Mouse (Mus musculus): ENCODE data around the gene Rflna. TPM values are rescaled to one million over a fixed set of nuclear protein-coding genes. Genes with fewer than 3 reads are reported as not detected.

Gene Rflna
- polyA plus RNA-seq, 1 experiment, result not detected

DNA sequence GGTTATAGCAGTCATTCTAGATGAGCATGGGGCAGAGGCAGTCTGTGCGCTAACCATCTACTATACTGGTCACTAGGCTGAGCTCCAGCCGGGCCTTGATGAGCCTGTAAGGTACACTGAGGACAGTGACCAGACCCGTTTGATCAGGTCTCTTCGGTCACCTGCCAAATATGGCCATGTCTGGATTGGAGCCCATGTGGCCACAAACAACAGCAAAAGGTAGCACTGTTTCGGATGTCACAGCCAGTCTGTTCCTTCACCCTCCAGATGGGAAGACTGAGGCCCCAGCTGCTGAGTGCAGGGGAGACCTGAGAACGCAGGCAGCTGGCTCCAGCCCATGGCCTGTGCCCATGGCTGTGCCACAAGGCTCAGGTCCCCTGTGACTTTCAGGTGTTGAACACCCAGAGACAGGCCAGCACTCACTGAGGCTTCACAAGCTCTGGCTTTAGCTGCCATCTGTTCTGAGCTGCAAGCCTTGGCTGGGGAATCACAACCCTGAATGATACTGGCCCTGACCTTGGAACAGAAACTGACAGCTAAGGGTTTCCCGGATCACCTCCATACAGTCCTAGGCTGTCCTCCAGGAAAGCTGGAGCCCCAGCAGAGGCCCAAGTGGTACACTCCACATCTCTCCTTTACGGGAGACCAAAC lies 36.5 kb downstream of the Rflna start:
- Histone ChIP-seq H3K9me3 (ENCODE audit: control insufficient read depth, low read length) (no peaks in the 10 kb centered on the region), H3K36me3 (ENCODE audit: control insufficient read depth) (peaks cover 89% of the 10 kb centered on the region), H3K27me3 (ENCODE audit: control insufficient read depth) (no peaks in the 10 kb centered on the region), H3K4me3 (replicated peaks) (no peak overlapping the region), H3K4me1 (ENCODE audit: control insufficient read depth) (peaks cover 30% of the 10 kb centered on the region)
- TF ChIP-seq GATA1 (IDR thresholded peaks at IDR 0.05; ENCODE audit: low read length) (no peak), TAL1 (IDR thresholded peaks at IDR 0.05; ENCODE audit: low read length) (no peak)

DNA sequence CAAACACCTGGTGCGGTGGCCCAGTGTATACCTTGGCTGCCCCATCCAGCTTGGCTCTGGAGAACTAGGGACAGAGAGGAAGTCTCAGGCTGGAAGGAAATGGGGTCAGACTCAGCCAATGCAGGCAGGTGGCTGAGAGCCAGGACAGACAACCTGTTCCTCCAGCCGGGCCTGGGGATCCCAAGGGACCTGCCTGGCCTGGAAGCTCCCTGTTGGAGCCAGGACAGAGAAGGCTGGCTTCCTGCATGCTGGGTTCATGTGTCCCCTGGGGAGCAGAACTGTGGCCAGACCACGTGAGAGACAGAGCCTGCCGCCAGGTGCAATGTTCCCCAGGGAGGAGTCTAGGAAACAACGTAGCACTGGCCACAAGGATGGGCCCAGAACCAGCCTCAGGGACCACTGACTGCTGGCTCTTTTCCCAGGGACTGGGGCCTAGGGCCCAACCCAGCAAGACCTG lies 37.1 kb downstream of the Rflna start:
- H3K4me3 ChIP-seq (replicated peaks), result no peak overlapping the region
- H3K27me3 ChIP-seq (ENCODE audit: control insufficient read depth), result no peaks in the 10 kb centered on the region
- TF ChIP-seq GATA1 (IDR thresholded peaks at IDR 0.05; ENCODE audit: low read length), result no peak
- no peak for TF ChIP-seq TAL1 (IDR thresholded peaks at IDR 0.05; ENCODE audit: low read length)
- H3K36me3 ChIP-seq (ENCODE audit: control insufficient read depth), result peaks cover 88% of the 10 kb centered on the region
- H3K4me1 ChIP-seq (ENCODE audit: control insufficient read depth), result peaks cover 31% of the 10 kb centered on the region
- no peaks in the 10 kb centered on the region for H3K9me3 ChIP-seq (ENCODE audit: control insufficient read depth, low read length)

DNA sequence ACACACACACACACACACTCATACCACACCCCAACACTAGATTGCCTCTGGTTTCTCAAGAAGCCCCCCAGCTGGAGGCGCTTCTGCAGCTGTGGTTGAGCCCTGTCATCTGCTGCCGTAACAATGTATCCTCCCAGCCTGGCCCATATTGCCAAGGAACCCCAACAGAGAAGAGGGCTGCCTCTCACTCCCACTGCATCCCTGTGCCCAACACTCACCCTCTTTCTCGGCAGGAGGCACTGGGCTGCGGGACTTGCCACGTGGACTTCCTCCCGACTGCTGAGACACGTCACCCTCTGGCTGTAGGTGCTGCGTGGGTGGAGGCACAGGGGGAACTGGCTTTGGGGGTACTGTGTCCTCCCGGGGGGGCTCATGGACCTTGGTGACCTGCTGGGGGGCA lies 38.6 kb downstream of the Rflna start:
- Histone ChIP-seq H3K9me3 (ENCODE audit: control insufficient read depth, low read length) (no peaks in the 10 kb centered on the region), H3K4me1 (ENCODE audit: control insufficient read depth) (peaks cover 34% of the 10 kb centered on the region), H3K36me3 (ENCODE audit: control insufficient read depth) (peaks cover 86% of the 10 kb centered on the region), H3K4me3 (replicated peaks) (no peak overlapping the region), H3K27me3 (ENCODE audit: control insufficient read depth) (no peaks in the 10 kb centered on the region)
- no peak for TF ChIP-seq GATA1 (IDR thresholded peaks at IDR 0.05; ENCODE audit: low read length)
- TF ChIP-seq TAL1 (IDR thresholded peaks at IDR 0.05; ENCODE audit: low read length), result no peak

DNA sequence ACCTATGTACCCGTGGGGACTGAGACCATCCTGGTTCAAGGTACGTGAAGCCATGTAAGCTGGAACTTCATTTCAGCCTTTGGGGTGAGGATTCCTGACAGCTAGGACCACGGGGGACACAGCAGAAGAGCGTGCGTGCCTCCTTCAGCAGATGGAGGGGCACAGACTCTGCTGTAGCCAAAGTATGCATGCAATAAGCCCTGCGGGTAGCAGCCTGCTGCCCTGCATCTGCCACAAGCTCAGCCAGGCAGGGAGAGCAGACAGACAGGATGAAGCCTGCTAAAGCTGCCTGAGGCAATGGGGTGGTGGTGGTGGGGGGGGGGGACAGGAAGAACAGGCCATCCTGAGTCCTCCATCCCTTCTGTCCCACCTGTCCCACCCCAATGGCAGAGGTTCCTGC lies 40.4 kb downstream of the Rflna start:
- H3K9me3 ChIP-seq (ENCODE audit: control insufficient read depth, low read length), result no peaks in the 10 kb centered on the region
- peaks cover 86% of the 10 kb centered on the region for H3K36me3 ChIP-seq (ENCODE audit: control insufficient read depth)
- H3K4me3 ChIP-seq (replicated peaks), result no peak overlapping the region
- no peaks in the 10 kb centered on the region for H3K27me3 ChIP-seq (ENCODE audit: control insufficient read depth)
- H3K4me1 ChIP-seq (ENCODE audit: control insufficient read depth), result peaks cover 43% of the 10 kb centered on the region
- no peak for TF ChIP-seq TAL1 (IDR thresholded peaks at IDR 0.05; ENCODE audit: low read length)
- TF ChIP-seq GATA1 (IDR thresholded peaks at IDR 0.05; ENCODE audit: low read length), result no peak

DNA sequence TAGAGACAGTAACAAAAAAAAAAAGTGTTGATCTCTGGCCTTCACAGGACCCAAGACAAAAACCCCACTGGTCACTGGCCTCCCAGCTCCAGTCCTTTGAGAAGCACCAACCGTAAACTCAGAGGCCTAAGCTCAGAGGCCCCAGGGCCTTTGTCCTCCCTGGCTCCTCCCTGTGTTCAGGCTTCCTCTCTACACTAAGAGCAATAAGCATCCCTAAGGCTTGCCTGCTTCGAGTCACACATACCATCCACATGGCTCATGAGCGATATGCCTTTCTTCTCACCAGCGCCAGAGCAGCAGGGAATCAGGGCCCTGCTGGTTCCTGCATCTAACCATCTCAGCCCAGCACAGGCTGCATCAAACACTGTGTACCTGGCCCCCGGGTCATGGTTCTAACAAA lies 42.2 kb downstream of the Rflna start:
- Histone ChIP-seq H3K4me3 (replicated peaks) (no peak overlapping the region), H3K36me3 (ENCODE audit: control insufficient read depth) (peaks cover 86% of the 10 kb centered on the region), H3K27me3 (ENCODE audit: control insufficient read depth) (no peaks in the 10 kb centered on the region), H3K9me3 (ENCODE audit: control insufficient read depth, low read length) (no peaks in the 10 kb centered on the region), H3K4me1 (ENCODE audit: control insufficient read depth) (peaks cover 59% of the 10 kb centered on the region)
- TF ChIP-seq GATA1 (IDR thresholded peaks at IDR 0.05; ENCODE audit: low read length), result no peak
- TF ChIP-seq TAL1 (IDR thresholded peaks at IDR 0.05; ENCODE audit: low read length), result no peak

DNA sequence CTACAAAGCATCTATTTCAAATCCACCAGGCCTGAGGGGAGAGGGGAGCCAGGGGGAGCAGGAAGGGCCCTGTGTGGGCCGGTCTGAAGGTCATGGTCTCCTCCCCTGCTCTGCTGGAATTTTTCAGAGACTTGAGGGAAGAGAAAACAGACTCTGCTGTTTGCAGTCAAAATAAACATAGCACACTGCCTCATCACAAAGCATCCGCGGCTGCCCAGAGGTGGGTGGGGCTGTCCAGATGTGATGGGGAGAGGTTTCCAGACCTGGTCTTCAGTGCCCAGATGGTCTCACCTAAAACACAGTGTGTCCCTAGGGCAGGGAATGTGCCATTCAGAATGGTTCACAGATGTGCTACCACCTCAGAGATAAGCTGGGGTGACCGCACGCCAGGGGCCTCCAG lies 43.4 kb downstream of the Rflna start:
- Histone ChIP-seq H3K4me3 (replicated peaks) (no peak overlapping the region), H3K4me1 (ENCODE audit: control insufficient read depth) (peaks cover 67% of the 10 kb centered on the region), H3K9me3 (ENCODE audit: control insufficient read depth, low read length) (no peaks in the 10 kb centered on the region), H3K36me3 (ENCODE audit: control insufficient read depth) (peaks cover 90% of the 10 kb centered on the region), H3K27me3 (ENCODE audit: control insufficient read depth) (no peaks in the 10 kb centered on the region)
- TF ChIP-seq TAL1 (IDR thresholded peaks at IDR 0.05; ENCODE audit: low read length), result no peak
- TF ChIP-seq GATA1 (IDR thresholded peaks at IDR 0.05; ENCODE audit: low read length), result no peak

DNA sequence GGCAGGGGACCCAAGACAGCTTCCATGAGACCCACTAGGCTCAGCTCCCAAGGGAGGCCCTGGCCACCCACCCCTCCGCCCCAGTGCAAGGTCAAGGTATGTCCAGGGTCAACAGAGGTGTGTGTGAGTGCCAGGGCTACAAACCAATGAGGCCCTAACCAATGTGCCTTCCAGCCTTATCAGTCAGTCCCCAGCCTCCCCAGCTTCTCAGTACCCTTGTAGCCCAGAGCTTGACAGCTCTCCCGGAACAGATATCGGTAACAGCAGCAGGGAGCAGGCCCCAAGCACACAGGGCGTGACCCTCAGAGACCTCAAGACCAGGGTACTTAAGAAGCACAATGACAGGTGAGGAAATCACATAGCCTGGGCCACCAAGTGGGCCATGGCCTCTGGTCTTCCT lies 46.5 kb downstream of the Rflna start:
- no peaks in the 10 kb centered on the region for H3K27me3 ChIP-seq (ENCODE audit: control insufficient read depth)
- H3K36me3 ChIP-seq (ENCODE audit: control insufficient read depth), result peaks cover 91% of the 10 kb centered on the region
- H3K9me3 ChIP-seq (ENCODE audit: control insufficient read depth, low read length), result no peaks in the 10 kb centered on the region
- TF ChIP-seq GATA1 (IDR thresholded peaks at IDR 0.05; ENCODE audit: low read length) (peak; percentile 79), TAL1 (IDR thresholded peaks at IDR 0.05; ENCODE audit: low read length) (peak; percentile 87)
- peak overlapping the region; percentile 50 for H3K4me3 ChIP-seq (replicated peaks)
- H3K4me1 ChIP-seq (ENCODE audit: control insufficient read depth), result peaks cover 93% of the 10 kb centered on the region

DNA sequence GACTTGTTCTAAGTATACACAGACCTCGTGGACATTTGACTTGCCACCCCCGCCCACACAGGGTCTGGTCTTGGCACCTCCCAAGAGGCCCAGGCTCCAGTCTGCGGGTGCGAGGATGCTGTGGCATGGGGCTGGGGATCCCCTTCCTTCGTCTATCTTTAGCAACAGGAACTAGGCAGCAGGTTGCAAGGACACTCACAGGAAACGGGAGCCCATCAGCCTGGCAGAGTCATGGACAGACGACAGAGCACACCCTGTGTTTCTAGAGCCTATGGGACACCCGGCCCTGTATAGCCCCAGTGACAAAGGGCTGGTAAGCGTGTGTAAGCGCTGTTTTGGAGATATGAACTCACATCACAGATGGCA lies 49.2 kb downstream of the Rflna start:
- no peak overlapping the region for H3K4me3 ChIP-seq (replicated peaks)
- peaks cover 100% of the 10 kb centered on the region for H3K4me1 ChIP-seq (ENCODE audit: control insufficient read depth)
- no peaks in the 10 kb centered on the region for H3K9me3 ChIP-seq (ENCODE audit: control insufficient read depth, low read length)
- peaks cover 82% of the 10 kb centered on the region for H3K36me3 ChIP-seq (ENCODE audit: control insufficient read depth)
- H3K27me3 ChIP-seq (ENCODE audit: control insufficient read depth), result peaks cover 7% of the 10 kb centered on the region
- TF ChIP-seq GATA1 (IDR thresholded peaks at IDR 0.05; ENCODE audit: low read length), result no peak

DNA sequence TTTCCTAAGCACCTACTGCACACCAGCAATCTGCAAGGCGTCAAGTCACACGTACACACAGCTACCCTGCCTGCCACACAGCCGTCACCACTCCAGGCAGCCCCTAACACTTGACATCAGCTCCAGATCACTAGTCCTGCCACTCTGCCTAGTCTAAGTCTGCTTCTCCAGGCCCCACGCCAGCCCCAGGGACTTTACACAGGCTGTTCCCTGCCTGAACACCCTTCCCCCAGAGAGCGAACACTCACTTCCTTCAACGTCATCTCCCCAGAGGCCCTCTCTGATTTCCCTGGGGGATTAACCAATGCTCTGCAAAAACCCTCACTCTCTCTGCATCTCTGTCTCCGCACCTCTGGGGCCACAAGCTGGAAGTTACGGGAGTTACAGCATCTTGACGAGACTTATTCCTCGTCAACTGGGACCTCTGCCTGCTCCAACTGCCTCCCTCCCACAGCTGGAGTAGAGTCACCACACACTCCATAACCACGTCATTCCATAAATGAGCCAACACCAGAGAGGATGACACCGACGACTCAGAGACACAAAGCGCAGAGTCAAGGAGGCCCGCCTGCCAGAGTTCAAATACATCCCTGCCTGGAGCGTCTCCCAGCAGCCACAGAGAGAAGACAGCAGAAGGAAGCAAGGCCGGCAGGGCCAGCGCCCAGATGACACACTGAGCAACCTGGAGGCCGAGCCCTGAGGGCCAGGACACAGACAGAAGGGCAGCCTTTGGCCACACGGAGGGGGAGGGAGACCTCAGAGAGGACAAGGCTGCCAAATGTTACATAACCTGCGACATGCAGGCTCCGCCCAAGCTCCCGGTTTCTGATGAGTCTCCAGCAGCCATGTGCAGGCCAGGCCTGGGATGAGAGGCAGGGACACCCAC lies 49.8 kb downstream of the Rflna start:
- Histone ChIP-seq H3K4me1 (ENCODE audit: control insufficient read depth) (peaks cover 100% of the 10 kb centered on the region), H3K4me3 (replicated peaks) (peak overlapping the region; percentile 47)

More for the DNA sequence above, 49.8 kb downstream of the Rflna start:
- no peaks in the 10 kb centered on the region; the same call in 1 of the 2 replicates for H3K9me3 ChIP-seq (ENCODE audit: control insufficient read depth, low read length)
- H3K36me3 ChIP-seq (ENCODE audit: control insufficient read depth), result peaks cover 76% of the 10 kb centered on the region
- peaks cover 14% of the 10 kb centered on the region for H3K27me3 ChIP-seq (ENCODE audit: control insufficient read depth)
- TF ChIP-seq GATA1 (IDR thresholded peaks at IDR 0.05; ENCODE audit: low read length) (no peak), TAL1 (IDR thresholded peaks at IDR 0.05; ENCODE audit: low read length) (no peak)
